Mouse (Mus musculus): Measurements from ENCODE around the gene Cnga1.

- TF ChIP-seq ZNF384 (IDR thresholded peaks at IDR 0.05; ENCODE audit: low read depth, low read length), result no peak
- TF ChIP-seq CHD2 (IDR thresholded peaks at IDR 0.05; ENCODE audit: low read depth, low read length), result no peak
- no peak for TF ChIP-seq HCFC1 (IDR thresholded peaks at IDR 0.05; ENCODE audit: borderline replicate concordance, insufficient read depth, low read length)
These were observed 27.1 kb upstream of the Cnga1 start for GRCm38 (mm10) chr5:72671017-72671699.
